Mouse (Mus musculus) G1E (cell line): ENCODE measurements around the gene Nup133.

Source experiments
- CTCF ChIP-seq: IDR thresholded peaks from 2 replicates; pipeline ENCODE4 v1.5.1; 2012; ENCODE audit warnings: low read depth, low read length, inconsistent platforms, mixed read lengths
- GATA1 ChIP-seq: IDR thresholded peaks from 2 replicates; pipeline ENCODE4 v1.6.1; 2012; ENCODE audit warnings: borderline replicate concordance, low read length, inconsistent platforms, mixed read lengths
- GATA2 ChIP-seq: IDR thresholded peaks from 2 replicates; pipeline ENCODE4 v1.6.1; 2012; ENCODE audit warnings: low read depth, low read length, inconsistent platforms, borderline replicate concordance
- POLR2AphosphoS5 ChIP-seq: IDR thresholded peaks from 2 replicates; pipeline ENCODE4 v1.6.1; 2012; ENCODE audit warnings: low read depth, low read length, inconsistent platforms; ENCODE audit not compliant: insufficient replicate concordance
- TAL1 ChIP-seq: conservative IDR thresholded peaks from 2 replicates; pipeline ENCODE4 v1.6.1; 2012; ENCODE audit warnings: low read depth, low read length, inconsistent platforms, mixed read lengths

DNA sequence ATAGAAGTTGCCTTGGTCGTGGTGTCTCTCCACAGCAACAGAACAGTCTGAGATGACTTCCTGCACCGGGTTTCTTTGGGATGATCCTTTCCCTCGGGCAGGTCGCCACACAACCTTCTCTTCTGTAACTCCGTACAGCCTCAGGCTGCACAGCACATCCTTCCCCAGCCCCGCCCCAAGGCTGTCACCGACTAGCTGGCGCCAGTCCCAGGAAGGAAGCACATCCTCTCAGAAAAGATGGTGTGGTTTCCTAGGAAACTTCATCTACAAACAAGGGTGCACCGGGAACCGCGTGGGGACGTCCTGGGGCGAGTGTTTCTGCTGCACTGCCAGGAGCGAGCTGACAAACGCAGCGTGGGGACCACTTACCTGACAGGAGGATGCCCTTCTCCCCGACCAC, 9.1 kb upstream of the Nup133 start:
- TF ChIP-seq CTCF = no peak
- no peak for TF ChIP-seq GATA1
- TF ChIP-seq TAL1 = no peak
- TF ChIP-seq POLR2AphosphoS5 = no peak
- no peak for TF ChIP-seq GATA2
